Mouse (Mus musculus): Measurements from ENCODE around the gene Rabggtb. TPM values are rescaled to one million over a fixed set of nuclear protein-coding genes. Genes with fewer than 3 reads are reported as not detected.

Rabggtb gene
- polyA plus RNA-seq, 1 experiment from 2014 or later, result 62.2 TPM

- Histone ChIP-seq H3K27me3 (replicated peaks; ENCODE audit: control insufficient read depth, insufficient read depth, low read length) (no peaks in the 10 kb centered on the region), H3K36me3 (ENCODE audit: control insufficient read depth, insufficient read depth, low read length) (no peaks in the 10 kb centered on the region), H3K4me2 (ENCODE audit: low read length) (peak within 1 kb of the TSS; percentile 78), H3K9ac (ENCODE audit: low read depth, low read length) (peak within 1 kb of the TSS; percentile 86), H3K4me1 (ENCODE audit: control insufficient read depth, insufficient read depth, low read depth, low read length) (peaks cover 7% of the 10 kb centered on the region), H3K27ac (ENCODE audit: low read depth, low read length) (peak within 1 kb of the TSS; percentile 85), H3K4me3 (ENCODE audit: low read length) (peak within 1 kb of the TSS; percentile 80), H3K9me3 (ENCODE audit: control insufficient read depth, low read length) (no peaks in the 10 kb centered on the region)
- ATAC-seq, result peak; percentile 97
- WGBS, result under 1% methylated on average over 41 of the region's 41 CpGs
Measured at GRCm38 (mm10) chr3:153944335-153944990, 31.7 kb upstream of the Rabggtb start, which contains the start of gene Acadm. Gene Acadm (minus strand): TSS chr3:153944632.

- Histone ChIP-seq H3K4me3 (ENCODE audit: low read length) (peak overlapping the region; percentile 80), H3K36me3 (ENCODE audit: control insufficient read depth, insufficient read depth, low read length) (no peaks in the 10 kb centered on the region), H3K9me3 (ENCODE audit: control insufficient read depth, low read length) (no peaks in the 10 kb centered on the region), H3K9ac (ENCODE audit: low read depth, low read length) (peak overlapping the region; percentile 86), H3K27ac (ENCODE audit: low read depth, low read length) (peak overlapping the region; percentile 85), H3K4me1 (ENCODE audit: control insufficient read depth, insufficient read depth, low read depth, low read length) (peaks cover 7% of the 10 kb centered on the region), H3K4me2 (ENCODE audit: low read length) (peak overlapping the region; percentile 78), H3K27me3 (replicated peaks; ENCODE audit: control insufficient read depth, insufficient read depth, low read length) (no peaks in the 10 kb centered on the region)
- peak; percentile 54 for ATAC-seq
- WGBS, result under 1% methylated on average over 19 of the region's 19 CpGs
Measured at GRCm38 (mm10) chr3:153943901-153944334, 31.1 kb upstream of the Rabggtb start.

- H3K36me3 ChIP-seq (ENCODE audit: control insufficient read depth, insufficient read depth, low read length), result no peaks in the 10 kb centered on the region
- H3K4me3 ChIP-seq (ENCODE audit: low read length), result peak overlapping the region; percentile 80
- no peaks in the 10 kb centered on the region for H3K9me3 ChIP-seq (ENCODE audit: control insufficient read depth, low read length)
- H3K27me3 ChIP-seq (replicated peaks; ENCODE audit: control insufficient read depth, insufficient read depth, low read length), result no peaks in the 10 kb centered on the region
- peaks cover 7% of the 10 kb centered on the region for H3K4me1 ChIP-seq (ENCODE audit: control insufficient read depth, insufficient read depth, low read depth, low read length)
- H3K27ac ChIP-seq (ENCODE audit: low read depth, low read length), result no peak overlapping the region
- H3K4me2 ChIP-seq (ENCODE audit: low read length), result peak overlapping the region; percentile 78
- no peak overlapping the region for H3K9ac ChIP-seq (ENCODE audit: low read depth, low read length)
- WGBS, result 29% methylated on average over 12 of the region's 12 CpGs
- ATAC-seq, result no peak
Measured at GRCm38 (mm10) chr3:153943003-153943640, 30.3 kb upstream of the Rabggtb start.

- no peaks in the 10 kb centered on the region for H3K36me3 ChIP-seq (ENCODE audit: control insufficient read depth, insufficient read depth, low read length)
- H3K27ac ChIP-seq (ENCODE audit: low read depth, low read length), result no peak overlapping the region
- no peaks in the 10 kb centered on the region for H3K27me3 ChIP-seq (replicated peaks; ENCODE audit: control insufficient read depth, insufficient read depth, low read length)
- H3K4me1 ChIP-seq (ENCODE audit: control insufficient read depth, insufficient read depth, low read depth, low read length), result peaks cover 7% of the 10 kb centered on the region
- no peak overlapping the region for H3K4me2 ChIP-seq (ENCODE audit: low read length)
- 95% methylated on average over 13 of the region's 13 CpGs for WGBS
- H3K9ac ChIP-seq (ENCODE audit: low read depth, low read length), result no peak overlapping the region
- H3K9me3 ChIP-seq (ENCODE audit: control insufficient read depth, low read length), result no peaks in the 10 kb centered on the region
- no peak for ATAC-seq
- no peak overlapping the region for H3K4me3 ChIP-seq (ENCODE audit: low read length)
Measured at GRCm38 (mm10) chr3:153941613-153942012, 28.8 kb upstream of the Rabggtb start.

- Histone ChIP-seq H3K4me1 (ENCODE audit: control insufficient read depth, insufficient read depth, low read depth, low read length) (peaks cover 7% of the 10 kb centered on the region), H3K9ac (ENCODE audit: low read depth, low read length) (no peak overlapping the region), H3K4me2 (ENCODE audit: low read length) (no peak overlapping the region), H3K27ac (ENCODE audit: low read depth, low read length) (no peak overlapping the region), H3K9me3 (ENCODE audit: control insufficient read depth, low read length) (no peaks in the 10 kb centered on the region), H3K36me3 (ENCODE audit: control insufficient read depth, insufficient read depth, low read length) (no peaks in the 10 kb centered on the region; the same call in 1 of the 2 replicates), H3K4me3 (ENCODE audit: low read length) (no peak overlapping the region), H3K27me3 (replicated peaks; ENCODE audit: control insufficient read depth, insufficient read depth, low read length) (no peaks in the 10 kb centered on the region)
- WGBS, result 95% methylated on average over 9 of the region's 9 CpGs
- ATAC-seq, result no peak
Measured at GRCm38 (mm10) chr3:153940486-153940885, 27.7 kb upstream of the Rabggtb start.

- Histone ChIP-seq H3K27me3 (replicated peaks; ENCODE audit: control insufficient read depth, insufficient read depth, low read length) (no peaks in the 10 kb centered on the region), H3K4me3 (ENCODE audit: low read length) (no peak overlapping the region), H3K9ac (ENCODE audit: low read depth, low read length) (no peak overlapping the region), H3K36me3 (ENCODE audit: control insufficient read depth, insufficient read depth, low read length) (no peaks in the 10 kb centered on the region; the same call in 1 of the 2 replicates), H3K4me1 (ENCODE audit: control insufficient read depth, insufficient read depth, low read depth, low read length) (peaks cover 4% of the 10 kb centered on the region), H3K27ac (ENCODE audit: low read depth, low read length) (no peak overlapping the region), H3K9me3 (ENCODE audit: control insufficient read depth, low read length) (no peaks in the 10 kb centered on the region), H3K4me2 (ENCODE audit: low read length) (no peak overlapping the region)
- WGBS, result 79% methylated on average over 8 of the region's 8 CpGs
- no peak for ATAC-seq
Measured at GRCm38 (mm10) chr3:153940021-153940420, 27.2 kb upstream of the Rabggtb start.

- no peaks in the 10 kb centered on the region for H3K9me3 ChIP-seq (ENCODE audit: control insufficient read depth, low read length)
- H3K27ac ChIP-seq (ENCODE audit: low read depth, low read length), result no peak overlapping the region
- ATAC-seq, result no peak
- peaks cover 9% of the 10 kb centered on the region for H3K36me3 ChIP-seq (ENCODE audit: control insufficient read depth, insufficient read depth, low read length)
- WGBS, result 96% methylated on average over 17 of the region's 17 CpGs
- no peak overlapping the region for H3K9ac ChIP-seq (ENCODE audit: low read depth, low read length)
- H3K27me3 ChIP-seq (replicated peaks; ENCODE audit: control insufficient read depth, insufficient read depth, low read length), result no peaks in the 10 kb centered on the region
- H3K4me3 ChIP-seq (ENCODE audit: low read length), result no peak overlapping the region
- no peaks in the 10 kb centered on the region for H3K4me1 ChIP-seq (ENCODE audit: control insufficient read depth, insufficient read depth, low read depth, low read length)
- no peak overlapping the region for H3K4me2 ChIP-seq (ENCODE audit: low read length)
Measured at GRCm38 (mm10) chr3:153937116-153937810, 24.5 kb upstream of the Rabggtb start.

- no peak for ATAC-seq
- 92% methylated on average over 9 of the region's 9 CpGs for WGBS
- peaks cover 10% of the 10 kb centered on the region for H3K36me3 ChIP-seq (ENCODE audit: control insufficient read depth, insufficient read depth, low read length)
Measured at GRCm38 (mm10) chr3:153935878-153936277, 23.1 kb upstream of the Rabggtb start.

GRCm38 (mm10) chr3:153932461-153932860, 19.7 kb upstream of the Rabggtb start:
- Histone ChIP-seq H3K36me3 (ENCODE audit: control insufficient read depth, insufficient read depth, low read length) (peaks cover 16% of the 10 kb centered on the region), H3K9me3 (ENCODE audit: control insufficient read depth, low read length) (no peaks in the 10 kb centered on the region), H3K27me3 (replicated peaks; ENCODE audit: control insufficient read depth, insufficient read depth, low read length) (no peaks in the 10 kb centered on the region), H3K4me1 (ENCODE audit: control insufficient read depth, insufficient read depth, low read depth, low read length) (no peaks in the 10 kb centered on the region), H3K4me2 (ENCODE audit: low read length) (no peak overlapping the region), H3K27ac (ENCODE audit: low read depth, low read length) (no peak overlapping the region), H3K9ac (ENCODE audit: low read depth, low read length) (no peak overlapping the region), H3K4me3 (ENCODE audit: low read length) (no peak overlapping the region)
- WGBS, result 91% methylated on average over 5 of the region's 5 CpGs
- no peak for ATAC-seq

More at GRCm38 (mm10) chr3:153935878-153936277, 23.1 kb upstream of the Rabggtb start:
- no peaks in the 10 kb centered on the region for H3K9me3 ChIP-seq (ENCODE audit: control insufficient read depth, low read length)
- no peaks in the 10 kb centered on the region for H3K27me3 ChIP-seq (replicated peaks; ENCODE audit: control insufficient read depth, insufficient read depth, low read length)
- H3K27ac ChIP-seq (ENCODE audit: low read depth, low read length), result no peak overlapping the region
- H3K9ac ChIP-seq (ENCODE audit: low read depth, low read length), result no peak overlapping the region
- no peak overlapping the region for H3K4me3 ChIP-seq (ENCODE audit: low read length)
- H3K4me2 ChIP-seq (ENCODE audit: low read length), result no peak overlapping the region
- no peaks in the 10 kb centered on the region for H3K4me1 ChIP-seq (ENCODE audit: control insufficient read depth, insufficient read depth, low read depth, low read length)

All from hindbrain, embryonic 16.5 days (tissue).